Mouse (Mus musculus): ENCODE measurements around the gene Emilin1. TPM values are rescaled to one million over a fixed set of nuclear protein-coding genes. Genes with fewer than 3 reads are reported as not detected.
A peak's percentile ranks its signal among the peaks of the same experiment; 100 is the strongest.

Emilin1 gene
- polyA plus RNA-seq (2014; fragmentation: Nextera tagmentation; extraction: Ambion mirVana): 3.5 and 22.9 TPM in 2 replicates

GRCm38 (mm10) chr5:30913060-30913841, at the start of gene Emilin1:
TSS of gene Emilin1 (plus strand) at chr5:30913402.
- H3K4me2 ChIP-seq (ENCODE audit: low read depth, low read length): peak within 1 kb of the TSS; percentile 25; the same call in 1 of the 2 replicates
- H3K4me3 ChIP-seq (ENCODE audit: low read depth, low read length): peak within 1 kb of the TSS; percentile 4; the same call in 1 of the 2 replicates
- H3K27ac ChIP-seq (ENCODE audit: low read depth, low read length): peak within 1 kb of the TSS; percentile 63
- H3K4me1 ChIP-seq (ENCODE audit: control insufficient read depth, insufficient read depth, low read length): peaks cover 18% of the 10 kb centered on the region
- ATAC-seq (ENCODE audit: low read depth): no peak
- H3K9ac ChIP-seq (replicated peaks; ENCODE audit: low read depth, low read length): peak within 1 kb of the TSS; percentile 26
- no peaks in the 10 kb centered on the region for H3K9me3 ChIP-seq (ENCODE audit: control insufficient read depth, low read length)
- no peaks in the 10 kb centered on the region for H3K36me3 ChIP-seq (ENCODE audit: control insufficient read depth, insufficient read depth, low read length)
- no peaks in the 10 kb centered on the region for H3K27me3 ChIP-seq (ENCODE audit: control insufficient read depth, insufficient read depth, low read length)
- WGBS: 34% methylated on average over 13 of the region's 13 CpGs

GRCm38 (mm10) chr5:30863852-30864251, 49.4 kb upstream of the Emilin1 start:
- H3K4me3 ChIP-seq (ENCODE audit: low read depth, low read length): no peak overlapping the region
- no peak for ATAC-seq (ENCODE audit: low read depth)
- no peaks in the 10 kb centered on the region for H3K9me3 ChIP-seq (ENCODE audit: control insufficient read depth, low read length)
- H3K27me3 ChIP-seq (ENCODE audit: control insufficient read depth, insufficient read depth, low read length): no peaks in the 10 kb centered on the region
- no peaks in the 10 kb centered on the region for H3K4me1 ChIP-seq (ENCODE audit: control insufficient read depth, insufficient read depth, low read length)
- no peak overlapping the region for H3K9ac ChIP-seq (replicated peaks; ENCODE audit: low read depth, low read length)
- 49% methylated on average over 4 of the region's 4 CpGs for WGBS
- H3K27ac ChIP-seq (ENCODE audit: low read depth, low read length): no peak overlapping the region
- H3K4me2 ChIP-seq (ENCODE audit: low read depth, low read length): no peak overlapping the region
- H3K36me3 ChIP-seq (ENCODE audit: control insufficient read depth, insufficient read depth, low read length): peaks cover 18% of the 10 kb centered on the region

- no peak for ATAC-seq (ENCODE audit: low read depth)
- peaks cover 18% of the 10 kb centered on the region for H3K36me3 ChIP-seq (ENCODE audit: control insufficient read depth, insufficient read depth, low read length)
These were observed 48.9 kb upstream of the Emilin1 start for GRCm38 (mm10) chr5:30864322-30864721.

GRCm38 (mm10) chr5:30866871-30867270, 46.3 kb upstream of the Emilin1 start:
- Histone ChIP-seq H3K9ac (replicated peaks; ENCODE audit: low read depth, low read length) (no peak overlapping the region), H3K36me3 (ENCODE audit: control insufficient read depth, insufficient read depth, low read length) (peaks cover 24% of the 10 kb centered on the region), H3K27me3 (ENCODE audit: control insufficient read depth, insufficient read depth, low read length) (no peaks in the 10 kb centered on the region), H3K4me2 (ENCODE audit: low read depth, low read length) (no peak overlapping the region), H3K9me3 (ENCODE audit: control insufficient read depth, low read length) (no peaks in the 10 kb centered on the region), H3K27ac (ENCODE audit: low read depth, low read length) (no peak overlapping the region), H3K4me1 (ENCODE audit: control insufficient read depth, insufficient read depth, low read length) (peaks cover 8% of the 10 kb centered on the region), H3K4me3 (ENCODE audit: low read depth, low read length) (no peak overlapping the region)
- no peak for ATAC-seq (ENCODE audit: low read depth)
- 90% methylated on average over 3 of the region's 3 CpGs for WGBS

More at GRCm38 (mm10) chr5:30864322-30864721, 48.9 kb upstream of the Emilin1 start:
- no peaks in the 10 kb centered on the region for H3K27me3 ChIP-seq (ENCODE audit: control insufficient read depth, insufficient read depth, low read length)
- no peak overlapping the region for H3K9ac ChIP-seq (replicated peaks; ENCODE audit: low read depth, low read length)
- WGBS: 52% methylated on average over 15 of the region's 15 CpGs
- no peak overlapping the region for H3K4me3 ChIP-seq (ENCODE audit: low read depth, low read length)
- no peak overlapping the region for H3K4me2 ChIP-seq (ENCODE audit: low read depth, low read length)
- H3K27ac ChIP-seq (ENCODE audit: low read depth, low read length): no peak overlapping the region
- no peaks in the 10 kb centered on the region for H3K9me3 ChIP-seq (ENCODE audit: control insufficient read depth, low read length)
- no peaks in the 10 kb centered on the region for H3K4me1 ChIP-seq (ENCODE audit: control insufficient read depth, insufficient read depth, low read length)

- H3K4me2 ChIP-seq (ENCODE audit: low read depth, low read length): 0 out of 2 replicates have a peak within 1 kb of the TSS, but pooled peaks have one; percentile 62
These were observed 45.5 kb upstream of the Emilin1 start, which contains the start of gene Tmem214 for GRCm38 (mm10) chr5:30867712-30868111. TSS of gene Tmem214 (plus strand) at chr5:30868012.

GRCm38 (mm10) chr5:30868981-30869380, 44.2 kb upstream of the Emilin1 start:
- peak overlapping the region; percentile 62 for H3K4me2 ChIP-seq (ENCODE audit: low read depth, low read length)
- H3K4me3 ChIP-seq (ENCODE audit: low read depth, low read length): peak overlapping the region; percentile 68
- no peaks in the 10 kb centered on the region for H3K9me3 ChIP-seq (ENCODE audit: control insufficient read depth, low read length)
- H3K27ac ChIP-seq (ENCODE audit: low read depth, low read length): no peak overlapping the region; the same call in 1 of the 2 replicates
- peak overlapping the region; percentile 89; the same call in 1 of the 2 replicates for H3K9ac ChIP-seq (replicated peaks; ENCODE audit: low read depth, low read length)
- no peak for ATAC-seq (ENCODE audit: low read depth)
- H3K27me3 ChIP-seq (ENCODE audit: control insufficient read depth, insufficient read depth, low read length): no peaks in the 10 kb centered on the region
- WGBS: 24% methylated on average over 9 of the region's 9 CpGs
- peaks cover 8% of the 10 kb centered on the region for H3K4me1 ChIP-seq (ENCODE audit: control insufficient read depth, insufficient read depth, low read length)
- H3K36me3 ChIP-seq (ENCODE audit: control insufficient read depth, insufficient read depth, low read length): peaks cover 35% of the 10 kb centered on the region

More at GRCm38 (mm10) chr5:30867712-30868111, 45.5 kb upstream of the Emilin1 start, which contains the start of gene Tmem214:
- H3K4me3 ChIP-seq (ENCODE audit: low read depth, low read length): no peak within 1 kb of the TSS
- H3K27ac ChIP-seq (ENCODE audit: low read depth, low read length): no peak within 1 kb of the TSS
- H3K9ac ChIP-seq (replicated peaks; ENCODE audit: low read depth, low read length): no peak within 1 kb of the TSS
- WGBS: 95% methylated on average over 3 of the region's 3 CpGs
- peaks cover 8% of the 10 kb centered on the region for H3K4me1 ChIP-seq (ENCODE audit: control insufficient read depth, insufficient read depth, low read length)
- peaks cover 24% of the 10 kb centered on the region for H3K36me3 ChIP-seq (ENCODE audit: control insufficient read depth, insufficient read depth, low read length)
- no peaks in the 10 kb centered on the region for H3K27me3 ChIP-seq (ENCODE audit: control insufficient read depth, insufficient read depth, low read length)
- no peaks in the 10 kb centered on the region for H3K9me3 ChIP-seq (ENCODE audit: control insufficient read depth, low read length)
- ATAC-seq (ENCODE audit: low read depth): no peak

GRCm38 (mm10) chr5:30869405-30870130, 43.6 kb upstream of the Emilin1 start:
- H3K9me3 ChIP-seq (ENCODE audit: control insufficient read depth, low read length): no peaks in the 10 kb centered on the region

GRCm38 (mm10) chr5:30870131-30870406, 43.1 kb upstream of the Emilin1 start:
- H3K4me2 ChIP-seq (ENCODE audit: low read depth, low read length): peak overlapping the region; percentile 62
- peaks cover 45% of the 10 kb centered on the region for H3K36me3 ChIP-seq (ENCODE audit: control insufficient read depth, insufficient read depth, low read length)
- peak overlapping the region; percentile 89 for H3K9ac ChIP-seq (replicated peaks; ENCODE audit: low read depth, low read length)
- ATAC-seq (ENCODE audit: low read depth): no peak
- H3K4me3 ChIP-seq (ENCODE audit: low read depth, low read length): peak overlapping the region; percentile 68
- peaks cover 8% of the 10 kb centered on the region for H3K4me1 ChIP-seq (ENCODE audit: control insufficient read depth, insufficient read depth, low read length)
- no peaks in the 10 kb centered on the region for H3K9me3 ChIP-seq (ENCODE audit: control insufficient read depth, low read length)
- H3K27me3 ChIP-seq (ENCODE audit: control insufficient read depth, insufficient read depth, low read length): no peaks in the 10 kb centered on the region
- 30% methylated on average over 2 of the region's 2 CpGs for WGBS
- H3K27ac ChIP-seq (ENCODE audit: low read depth, low read length): no peak overlapping the region

More at GRCm38 (mm10) chr5:30869405-30870130, 43.6 kb upstream of the Emilin1 start:
- peak overlapping the region; percentile 31; the same call in 1 of the 2 replicates for H3K27ac ChIP-seq (ENCODE audit: low read depth, low read length)
- under 1% methylated on average over 61 of the region's 63 CpGs for WGBS
- no peaks in the 10 kb centered on the region for H3K27me3 ChIP-seq (ENCODE audit: control insufficient read depth, insufficient read depth, low read length)
- peak; percentile 93 for ATAC-seq (ENCODE audit: low read depth)
- peak overlapping the region; percentile 68 for H3K4me3 ChIP-seq (ENCODE audit: low read depth, low read length)
- peak overlapping the region; percentile 89 for H3K9ac ChIP-seq (replicated peaks; ENCODE audit: low read depth, low read length)
- peaks cover 41% of the 10 kb centered on the region for H3K36me3 ChIP-seq (ENCODE audit: control insufficient read depth, insufficient read depth, low read length)
- peaks cover 8% of the 10 kb centered on the region for H3K4me1 ChIP-seq (ENCODE audit: control insufficient read depth, insufficient read depth, low read length)
- H3K4me2 ChIP-seq (ENCODE audit: low read depth, low read length): peak overlapping the region; percentile 62
